Mouse (Mus musculus) midbrain, postnatal 0 days (tissue): ENCODE data around the gene AL732309.1. TPM values are rescaled to one million over a fixed set of nuclear protein-coding genes. Genes with fewer than 3 reads are reported as not detected.

Experiments
- ATAC-seq: fragments of 200-750 bp; cut with Nextera tagmentation; 2 replicates; pipeline ENCODE4 v1.8.0; 2017; ENCODE audit warnings: moderate number of reproducible peaks, mild to moderate bottlenecking, moderate TSS enrichment, moderate library complexity; ENCODE audit not compliant: low FRiP score
- DNase-seq: peaks from one replicate; pipeline ENCODE4 v3.0.0-alpha.2; 2015; ENCODE audit warnings: low spot score
- H3K27ac ChIP-seq: fragments of 300-500 bp; sonication (generic); 2 replicates; pipeline ENCODE4 v1.5.1; 2014; ENCODE audit warnings: low read depth, mild to moderate bottlenecking, low read length, mixed read lengths
- H3K27me3 ChIP-seq: fragments of 300-500 bp; sonication (generic); 2 replicates; pipeline ENCODE4 v1.6.1; 2014; ENCODE audit warnings: low read length, control low read depth, mixed read lengths; ENCODE audit not compliant: insufficient read depth
- H3K36me3 ChIP-seq: fragments of 300-500 bp; sonication (generic); 2 replicates; pipeline ENCODE4 v1.6.1; 2014; ENCODE audit warnings: low read length, control low read depth, mixed read lengths; ENCODE audit not compliant: insufficient read depth
- H3K4me1 ChIP-seq: fragments of 300-500 bp; sonication (generic); 2 replicates; pipeline ENCODE4 v1.6.1; 2014; ENCODE audit warnings: mild to moderate bottlenecking, control low read depth, antibody characterized with exemption, low read length, mixed read lengths; ENCODE audit not compliant: insufficient read depth
- H3K4me2 ChIP-seq: fragments of 300-500 bp; sonication (generic); 2 replicates; pipeline ENCODE4 v1.6.1; 2014; ENCODE audit warnings: low read depth, mild to moderate bottlenecking, low read length, mixed read lengths; ENCODE audit not compliant: poor library complexity, severe bottlenecking
- H3K4me3 ChIP-seq: fragments of 300-500 bp; sonication (generic); 2 replicates; pipeline ENCODE4 v1.5.1; 2014; ENCODE audit warnings: low read depth, mild to moderate bottlenecking, low read length, moderate library complexity
- H3K9ac ChIP-seq: fragments of 300-500 bp; sonication (generic); replicated peaks from 2 replicates; pipeline ENCODE4 v1.6.1; 2014; ENCODE audit warnings: mild to moderate bottlenecking, low read length, moderate library complexity, mixed read lengths; ENCODE audit not compliant: poor library complexity, severe bottlenecking
- H3K9me3 ChIP-seq: fragments of 300-500 bp; sonication (generic); 2 replicates; pipeline ENCODE4 v1.6.1; 2016; ENCODE audit warnings: low read length, control low read depth
- CTCF ChIP-seq: IDR thresholded peaks from 2 replicates; pipeline ENCODE4 v1.5.1; 2016; ENCODE audit warnings: antibody characterized with exemption, mild to moderate bottlenecking
- WGBS: fragments of 180-500 bp; shearing (Covaris S2); extraction: QIAGEN DNeasy Blood & Tissue Kit; methylation state at CpG from one replicate; pipeline ENCODE4 v1.1.7; 2014; 5-methylcytosine and 5-hydroxymethylcytosine counted together
- polyA plus RNA-seq: library from polyadenylated mRNA; unstranded; fragments of >200 nt; fragmentation: Nextera tagmentation; extraction: Ambion mirVana; gene quantifications from 2 replicates; pipeline ENCODE4 v1.2.1, GENCODE M21; 2015
- total RNA-seq: library from RNA; depleted of rRNA; stranded (reverse); fragments of >200 nt; gene quantifications from 2 replicates; pipeline ENCODE4 v1.2.3, GENCODE M21; 2014; rRNA removed

AL732309.1 gene
- total and polyA plus RNA-seq, 2 experiments from 2014 or later, result 3.0 to 7.3 TPM

DNA sequence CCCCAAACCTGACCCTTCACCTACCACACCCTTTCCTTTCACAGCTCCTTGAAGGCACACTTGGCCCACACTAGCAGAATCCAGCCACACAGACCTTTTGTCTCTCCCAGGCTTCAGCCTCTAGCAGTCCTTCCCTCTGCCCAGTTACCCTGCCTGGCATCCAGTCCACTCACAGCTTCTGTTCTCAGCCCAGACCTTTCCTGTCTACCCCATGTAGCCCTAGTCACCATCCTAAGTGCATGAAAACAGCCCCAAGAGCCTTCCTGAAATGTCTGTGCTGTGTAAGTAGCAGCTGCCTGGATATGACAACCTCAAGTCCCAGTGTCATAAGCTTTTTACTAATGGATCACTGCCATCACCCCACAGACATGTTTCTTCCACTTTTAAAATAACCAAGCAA, 48.7 kb downstream of the AL732309.1 start:
- Histone ChIP-seq H3K9ac (no peak overlapping the region), H3K9me3 (no peaks in the 10 kb centered on the region), H3K27ac (no peak overlapping the region), H3K4me3 (no peak overlapping the region), H3K36me3 (peaks cover 38% of the 10 kb centered on the region), H3K4me1 (no peaks in the 10 kb centered on the region), H3K4me2 (no peak overlapping the region), H3K27me3 (peaks cover 4% of the 10 kb centered on the region; the same call in 1 of the 2 replicates)
- ATAC-seq, result no peak
- no peak for DNase-seq
- TF ChIP-seq CTCF, result no peak

DNA sequence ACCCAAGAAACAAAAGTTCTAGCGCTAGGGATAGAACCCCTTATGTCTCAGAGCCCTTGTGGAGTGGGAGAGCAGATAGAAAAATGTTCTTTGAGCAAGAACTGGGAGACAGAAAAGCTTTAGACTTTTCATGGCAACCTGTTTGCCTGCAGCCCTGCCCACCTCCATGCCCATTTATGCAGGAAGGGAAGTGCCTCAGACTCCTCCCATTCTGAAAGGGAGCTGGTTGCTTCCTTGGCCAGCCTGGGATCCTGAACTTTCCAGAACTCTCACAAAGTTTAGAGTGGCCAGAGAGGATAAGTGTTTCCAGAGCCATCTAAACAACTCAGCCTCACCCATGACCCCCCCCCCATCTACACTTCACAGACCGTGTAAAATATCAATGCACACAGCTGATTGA, 49.5 kb downstream of the AL732309.1 start:
- no peak overlapping the region for H3K9ac ChIP-seq
- no peak overlapping the region for H3K4me2 ChIP-seq
- ATAC-seq (no peak), DNase-seq (no peak)
- no peaks in the 10 kb centered on the region for H3K4me1 ChIP-seq
- H3K27ac ChIP-seq, result no peak overlapping the region
- 22% methylated on average over 2 of the region's 2 CpGs for WGBS
- no peaks in the 10 kb centered on the region for H3K9me3 ChIP-seq
- no peak for TF ChIP-seq CTCF
- H3K36me3 ChIP-seq, result peaks cover 34% of the 10 kb centered on the region
- H3K27me3 ChIP-seq, result peaks cover 4% of the 10 kb centered on the region; the same call in 1 of the 2 replicates
- no peak overlapping the region for H3K4me3 ChIP-seq

DNA sequence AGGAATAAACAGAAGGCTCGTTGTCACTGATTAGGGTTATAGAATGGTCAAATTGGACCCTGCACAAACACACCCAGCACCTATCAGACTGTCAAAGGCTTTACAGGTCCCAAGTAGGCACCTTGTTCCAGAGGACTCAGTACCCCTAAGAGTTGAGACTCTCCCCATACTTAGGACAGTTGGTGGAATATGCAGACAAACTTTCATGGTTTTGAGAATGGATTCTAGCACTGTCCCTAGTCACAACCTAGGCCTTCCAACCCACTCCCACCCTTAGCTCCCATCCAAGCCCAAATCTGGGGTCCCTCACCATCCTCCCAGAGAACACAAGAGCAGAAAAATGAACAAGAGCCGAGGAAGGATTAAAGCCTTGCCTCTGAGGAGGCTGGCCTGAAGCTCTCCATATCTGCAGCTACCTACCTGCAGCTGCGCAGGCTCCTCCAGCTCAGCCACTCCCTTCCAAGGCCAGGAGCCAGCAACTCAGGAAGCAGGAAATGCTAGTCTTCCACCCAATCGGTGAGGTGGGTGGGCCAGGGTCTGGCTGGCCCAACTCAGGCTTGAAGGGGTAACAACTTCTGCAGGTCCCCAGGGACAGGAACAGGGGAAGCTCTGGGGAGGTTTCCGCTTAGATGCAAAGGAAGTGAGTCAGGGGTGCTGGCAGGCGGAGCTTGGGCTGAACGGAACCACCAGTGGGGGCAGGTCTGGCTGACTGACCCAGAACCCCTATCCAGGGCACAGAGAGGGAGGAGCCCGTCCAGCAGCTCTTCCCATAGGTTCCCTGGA, 50.3 kb downstream of the AL732309.1 start, which contains the start of gene Tor4a:
TSS of gene Tor4a (minus strand) at position 715 of the 783 bp plus-strand sequence.
- no peak within 1 kb of the TSS for H3K9ac ChIP-seq
- H3K4me2 ChIP-seq, result no peak within 1 kb of the TSS
- H3K4me3 ChIP-seq, result no peak within 1 kb of the TSS
- H3K9me3 ChIP-seq, result no peaks in the 10 kb centered on the region
- WGBS, result 17% methylated on average over 8 of the region's 8 CpGs
- DNase-seq (no peak), ATAC-seq (no peak)
- no peak within 1 kb of the TSS for H3K27ac ChIP-seq
- no peak for TF ChIP-seq CTCF
- no peaks in the 10 kb centered on the region for H3K4me1 ChIP-seq
- H3K36me3 ChIP-seq, result peaks cover 30% of the 10 kb centered on the region
- peaks cover 4% of the 10 kb centered on the region; the same call in 1 of the 2 replicates for H3K27me3 ChIP-seq

DNA sequence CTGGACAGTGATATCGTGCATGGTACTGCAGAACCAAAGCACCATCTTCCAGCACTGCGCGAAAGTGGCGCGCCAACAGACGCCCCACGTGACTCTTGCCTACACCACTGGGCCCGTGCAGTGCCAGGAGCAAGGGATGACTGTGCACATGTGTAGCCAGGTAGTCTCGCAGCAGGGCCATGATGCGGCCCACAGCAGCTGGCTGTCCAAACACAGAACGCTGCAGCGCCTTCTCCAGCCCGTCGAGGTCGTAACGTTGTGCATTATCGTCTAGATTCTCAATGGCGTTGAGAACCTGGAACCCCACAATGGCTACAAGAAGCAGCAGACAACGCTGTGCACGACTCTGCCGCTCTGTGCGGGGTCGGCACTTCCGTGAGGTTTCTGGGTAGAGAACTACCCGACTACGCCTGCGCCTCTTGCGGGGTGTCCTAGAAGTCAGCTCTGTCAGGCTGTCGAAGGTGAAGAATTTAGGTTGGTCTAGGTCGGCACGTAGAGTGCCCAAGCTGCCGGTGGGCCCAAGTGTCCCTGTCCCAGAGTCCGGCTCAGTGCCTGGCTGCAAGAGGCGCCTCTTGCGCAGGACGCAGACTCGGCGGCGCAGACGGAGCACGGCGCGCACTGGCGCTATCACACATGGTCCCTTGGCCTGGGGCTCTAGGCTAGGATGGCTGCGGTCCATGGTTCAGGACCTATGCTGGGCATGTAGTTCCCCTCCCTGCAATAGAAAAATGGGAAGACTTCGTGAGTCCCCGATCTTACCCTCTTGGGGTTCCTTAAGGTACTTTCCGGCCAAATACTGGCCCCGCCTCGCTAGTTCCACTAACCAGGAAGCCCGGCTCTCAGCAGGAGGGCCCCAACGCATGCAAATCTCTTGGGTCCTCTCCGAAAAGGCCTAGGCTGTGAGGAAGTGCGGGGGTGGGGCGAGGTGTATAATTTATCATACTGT, 51.2 kb downstream of the AL732309.1 start:
- Histone ChIP-seq H3K4me2 (no peak overlapping the region), H3K36me3 (peaks cover 21% of the 10 kb centered on the region), H3K27me3 (peaks cover 4% of the 10 kb centered on the region; the same call in 1 of the 2 replicates), H3K4me3 (no peak overlapping the region), H3K4me1 (no peaks in the 10 kb centered on the region), H3K9me3 (no peaks in the 10 kb centered on the region), H3K27ac (no peak overlapping the region), H3K9ac (no peak overlapping the region)
- WGBS, result 24% methylated on average over 55 of the region's 55 CpGs
- ATAC-seq, result no peak
- TF ChIP-seq CTCF, result no peak
- no peak for DNase-seq

Other genes with a start within 250 kb of the AL732309.1 start
Only the 30 nearest of the 32 such genes appear.
- 266 and 278 TPM in 2 replicates for gene Nsmf, start 192.5 kb downstream of the AL732309.1 start, total RNA-seq
- 182 and 187 TPM in 2 replicates for gene Nsmf, start 192.5 kb downstream of the AL732309.1 start, polyA plus RNA-seq
- gene Entpd8, start 166.6 kb downstream of the AL732309.1 start, total RNA-seq, result not detected in 2 replicates
- gene Entpd8, start 166.6 kb downstream of the AL732309.1 start, polyA plus RNA-seq, result not detected in 2 replicates
- not detected in 2 replicates for gene Noxa1, start 151.7 kb downstream of the AL732309.1 start, total RNA-seq
- gene Noxa1, start 151.7 kb downstream of the AL732309.1 start, polyA plus RNA-seq, result not detected in 2 replicates
- gene Nrarp, start 66.1 kb downstream of the AL732309.1 start, total RNA-seq, result 49.2 and 49.9 TPM in 2 replicates
- gene Nrarp, start 66.1 kb downstream of the AL732309.1 start, polyA plus RNA-seq, result 16.1 and 16.5 TPM in 2 replicates
- gene Tor4a, start 50.0 kb downstream of the AL732309.1 start, total RNA-seq, result 1.7 and 3.5 TPM in 2 replicates
- gene Tor4a, start 50.0 kb downstream of the AL732309.1 start, polyA plus RNA-seq, result 0.98 and 1.3 TPM in 2 replicates
- 87.0 and 101 TPM in 2 replicates for gene Nelfb, start 35.4 kb downstream of the AL732309.1 start, total RNA-seq
- 90.4 TPM in 2 replicates for gene Nelfb, start 35.4 kb downstream of the AL732309.1 start, polyA plus RNA-seq
- 0.38 TPM in 1 of 2 replicates, not detected in the other for gene Stpg3, start 32.2 kb downstream of the AL732309.1 start, total RNA-seq
- not detected in 2 replicates for gene Stpg3, start 32.2 kb downstream of the AL732309.1 start, polyA plus RNA-seq
- gene Fam166a, start 28.1 kb downstream of the AL732309.1 start, total RNA-seq, result not detected in 2 replicates
- gene Fam166a, start 28.1 kb downstream of the AL732309.1 start, polyA plus RNA-seq, result 1.5 TPM in 1 of 2 replicates, not detected in the other
- gene Tubb4b, start 22.2 kb downstream of the AL732309.1 start, total RNA-seq, result 547 and 625 TPM in 2 replicates
- 461 and 501 TPM in 2 replicates for gene Tubb4b, start 22.2 kb downstream of the AL732309.1 start, polyA plus RNA-seq
- gene Slc34a3, start 12.5 kb downstream of the AL732309.1 start, total RNA-seq, result not detected in 2 replicates
- not detected in 2 replicates for gene Slc34a3, start 12.5 kb downstream of the AL732309.1 start, polyA plus RNA-seq
- 0.33 TPM in 1 of 2 replicates, not detected in the other for gene Rnf224, start 10.1 kb downstream of the AL732309.1 start, total RNA-seq
- gene Rnf224, start 10.1 kb downstream of the AL732309.1 start, polyA plus RNA-seq, result not detected in 2 replicates
- gene Rnf208, start 4.6 kb downstream of the AL732309.1 start, total RNA-seq, result 130 and 157 TPM in 2 replicates
- gene Rnf208, start 4.6 kb downstream of the AL732309.1 start, polyA plus RNA-seq, result 240 and 253 TPM in 2 replicates
- 1.2 TPM in 1 of 2 replicates, not detected in the other for gene Cysrt1, start 4.4 kb downstream of the AL732309.1 start, total RNA-seq
- 0.19 TPM in 1 of 2 replicates, not detected in the other for gene Cysrt1, start 4.4 kb downstream of the AL732309.1 start, polyA plus RNA-seq
- gene Tmem203, start 8.6 kb upstream of the AL732309.1 start, total RNA-seq, result 34.4 and 47.8 TPM in 2 replicates
- gene Tmem203, start 8.6 kb upstream of the AL732309.1 start, polyA plus RNA-seq, result 20.0 and 22.7 TPM in 2 replicates
- 23.7 and 45.5 TPM in 2 replicates for gene Tprn, start 15.8 kb upstream of the AL732309.1 start, total RNA-seq
- gene Tprn, start 15.8 kb upstream of the AL732309.1 start, polyA plus RNA-seq, result 17.8 and 18.1 TPM in 2 replicates
- 71.7 and 83.9 TPM in 2 replicates for gene Ssna1, start 25.6 kb upstream of the AL732309.1 start, total RNA-seq
- gene Ssna1, start 25.6 kb upstream of the AL732309.1 start, polyA plus RNA-seq, result 158 and 172 TPM in 2 replicates
- gene Anapc2, start 25.6 kb upstream of the AL732309.1 start, total RNA-seq, result 35.0 and 39.3 TPM in 2 replicates
- 103 and 107 TPM in 2 replicates for gene Anapc2, start 25.6 kb upstream of the AL732309.1 start, polyA plus RNA-seq
- gene Tmem210, start 41.3 kb upstream of the AL732309.1 start, total RNA-seq, result not detected in 2 replicates
- gene Tmem210, start 41.3 kb upstream of the AL732309.1 start, polyA plus RNA-seq, result not detected in 2 replicates
- gene Lrrc26, start 43.1 kb upstream of the AL732309.1 start, total RNA-seq, result not detected in 2 replicates
- gene Lrrc26, start 43.1 kb upstream of the AL732309.1 start, polyA plus RNA-seq, result 0.23 and 0.26 TPM in 2 replicates
- 120 and 146 TPM in 2 replicates for gene Grin1, start 72.3 kb upstream of the AL732309.1 start, total RNA-seq
- gene Grin1, start 72.3 kb upstream of the AL732309.1 start, polyA plus RNA-seq, result 71.5 and 72.3 TPM in 2 replicates
- 58.9 and 60.0 TPM in 2 replicates for gene Man1b1, start 85.5 kb upstream of the AL732309.1 start, total RNA-seq
- 42.2 and 53.1 TPM in 2 replicates for gene Man1b1, start 85.5 kb upstream of the AL732309.1 start, polyA plus RNA-seq
- 14.9 and 20.3 TPM in 2 replicates for gene Dpp7, start 109.5 kb upstream of the AL732309.1 start, total RNA-seq
- 22.7 and 26.2 TPM in 2 replicates for gene Dpp7, start 109.5 kb upstream of the AL732309.1 start, polyA plus RNA-seq
- gene Uap1l1, start 118.8 kb upstream of the AL732309.1 start, total RNA-seq, result 7.9 and 9.9 TPM in 2 replicates
- 11.7 and 14.1 TPM in 2 replicates for gene Uap1l1, start 118.8 kb upstream of the AL732309.1 start, polyA plus RNA-seq
- gene Sapcd2, start 125.5 kb upstream of the AL732309.1 start, total RNA-seq, result 18.9 and 21.6 TPM in 2 replicates
- 12.7 and 13.4 TPM in 2 replicates for gene Sapcd2, start 125.5 kb upstream of the AL732309.1 start, polyA plus RNA-seq
- gene Entpd2, start 149.0 kb upstream of the AL732309.1 start, total RNA-seq, result 4.2 and 4.4 TPM in 2 replicates
- gene Entpd2, start 149.0 kb upstream of the AL732309.1 start, polyA plus RNA-seq, result 10.4 and 10.6 TPM in 2 replicates
- gene Npdc1, start 152.5 kb upstream of the AL732309.1 start, total RNA-seq, result 199 and 234 TPM in 2 replicates
- 470 and 481 TPM in 2 replicates for gene Npdc1, start 152.5 kb upstream of the AL732309.1 start, polyA plus RNA-seq
- 0.42 and 1.6 TPM in 2 replicates for gene Fut7, start 176.4 kb upstream of the AL732309.1 start, total RNA-seq
- 0.22 and 0.23 TPM in 2 replicates for gene Fut7, start 176.4 kb upstream of the AL732309.1 start, polyA plus RNA-seq
- gene Abca2, start 181.8 kb upstream of the AL732309.1 start, total RNA-seq, result 79.8 and 84.3 TPM in 2 replicates
- gene Abca2, start 181.8 kb upstream of the AL732309.1 start, polyA plus RNA-seq, result 13.5 and 14.5 TPM in 2 replicates
- gene Clic3, start 210.0 kb upstream of the AL732309.1 start, total RNA-seq, result 0.61 and 0.66 TPM in 2 replicates
- 2.0 and 2.4 TPM in 2 replicates for gene Clic3, start 210.0 kb upstream of the AL732309.1 start, polyA plus RNA-seq
- 163 and 195 TPM in 2 replicates for gene Paxx, start 214.2 kb upstream of the AL732309.1 start, total RNA-seq
- 151 and 165 TPM in 2 replicates for gene Paxx, start 214.2 kb upstream of the AL732309.1 start, polyA plus RNA-seq